Mouse (Mus musculus): ENCODE measurements around the gene Marc1. TPM values are rescaled to one million over a fixed set of nuclear protein-coding genes. Genes with fewer than 3 reads are reported as not detected.

The Marc1 gene
- total and polyA plus RNA-seq, 2 experiments from 2014 or later = 0.21 to 0.33 TPM

- H3K4me1 ChIP-seq (ENCODE audit: insufficient read depth, low read length) = no peaks in the 10 kb centered on the region
- DNase-seq (ENCODE audit: low spot score) (no peak), ATAC-seq (no peak)
- H3K4me3 ChIP-seq (ENCODE audit: low read length) = no peak overlapping the region
- no peak overlapping the region for H3K27ac ChIP-seq
- no peak overlapping the region for H3K9ac ChIP-seq (replicated peaks; ENCODE audit: low read length)
- 82% methylated on average over 4 of the region's 4 CpGs for WGBS
- TF ChIP-seq CTCF (IDR thresholded peaks at IDR 0.05; ENCODE audit: low read depth) = no peak
- H3K27me3 ChIP-seq (ENCODE audit: insufficient read depth, low read length) = no peaks in the 10 kb centered on the region
- no peaks in the 10 kb centered on the region for H3K36me3 ChIP-seq (ENCODE audit: insufficient read depth, low read length)
- no peaks in the 10 kb centered on the region for H3K9me3 ChIP-seq (ENCODE audit: low read length)
- no peak overlapping the region for H3K4me2 ChIP-seq (ENCODE audit: low read depth, low read length)
These were observed 27.5 kb downstream of the Marc1 start for GRCm38 (mm10) chr1:184783641-184784040.

GRCm38 (mm10) chr1:184782161-184782513, 29.0 kb downstream of the Marc1 start:
- Histone ChIP-seq H3K4me2 (ENCODE audit: low read depth, low read length) (no peak overlapping the region), H3K27me3 (ENCODE audit: insufficient read depth, low read length) (no peaks in the 10 kb centered on the region), H3K4me1 (ENCODE audit: insufficient read depth, low read length) (no peaks in the 10 kb centered on the region), H3K27ac (no peak overlapping the region), H3K4me3 (ENCODE audit: low read length) (no peak overlapping the region), H3K9ac (replicated peaks; ENCODE audit: low read length) (no peak overlapping the region), H3K36me3 (ENCODE audit: insufficient read depth, low read length) (no peaks in the 10 kb centered on the region), H3K9me3 (ENCODE audit: low read length) (no peaks in the 10 kb centered on the region)
- 82% methylated on average over 14 of the region's 14 CpGs for WGBS
- ATAC-seq (no peak), DNase-seq (ENCODE audit: low spot score) (no peak)
- TF ChIP-seq CTCF (IDR thresholded peaks at IDR 0.05; ENCODE audit: low read depth) = no peak

GRCm38 (mm10) chr1:184781286-184782160, 29.6 kb downstream of the Marc1 start:
- H3K27me3 ChIP-seq (ENCODE audit: insufficient read depth, low read length) = no peaks in the 10 kb centered on the region
- H3K36me3 ChIP-seq (ENCODE audit: insufficient read depth, low read length) = no peaks in the 10 kb centered on the region
- H3K4me3 ChIP-seq (ENCODE audit: low read length) = no peak overlapping the region
- H3K4me1 ChIP-seq (ENCODE audit: insufficient read depth, low read length) = no peaks in the 10 kb centered on the region
- H3K9ac ChIP-seq (replicated peaks; ENCODE audit: low read length) = no peak overlapping the region
- no peak for TF ChIP-seq CTCF (IDR thresholded peaks at IDR 0.05; ENCODE audit: low read depth)
- H3K27ac ChIP-seq = no peak overlapping the region
- no peak for DNase-seq (ENCODE audit: low spot score)
- no peaks in the 10 kb centered on the region for H3K9me3 ChIP-seq (ENCODE audit: low read length)
- whole genome bisulfite sequencing = 82% methylated on average over 10 of the region's 10 CpGs
- ATAC-seq = no peak
- no peak overlapping the region for H3K4me2 ChIP-seq (ENCODE audit: low read depth, low read length)

- TF ChIP-seq CTCF (IDR thresholded peaks at IDR 0.05; ENCODE audit: low read depth) = no peak
- WGBS = 94% methylated on average over 6 of the region's 6 CpGs
- ATAC-seq (no peak), DNase-seq (ENCODE audit: low spot score) (no peak)
- H3K4me2 ChIP-seq (ENCODE audit: low read depth, low read length) = no peak overlapping the region
- H3K4me1 ChIP-seq (ENCODE audit: insufficient read depth, low read length) = no peaks in the 10 kb centered on the region
- no peak overlapping the region for H3K27ac ChIP-seq
- H3K36me3 ChIP-seq (ENCODE audit: insufficient read depth, low read length) = no peaks in the 10 kb centered on the region
- H3K27me3 ChIP-seq (ENCODE audit: insufficient read depth, low read length) = no peaks in the 10 kb centered on the region
- no peak overlapping the region for H3K4me3 ChIP-seq (ENCODE audit: low read length)
- H3K9me3 ChIP-seq (ENCODE audit: low read length) = no peaks in the 10 kb centered on the region
- H3K9ac ChIP-seq (replicated peaks; ENCODE audit: low read length) = no peak overlapping the region
These were observed 33.0 kb downstream of the Marc1 start for GRCm38 (mm10) chr1:184778157-184778556.

- Histone ChIP-seq H3K27ac (no peak overlapping the region), H3K27me3 (ENCODE audit: insufficient read depth, low read length) (no peaks in the 10 kb centered on the region), H3K9me3 (ENCODE audit: low read length) (no peaks in the 10 kb centered on the region), H3K9ac (replicated peaks; ENCODE audit: low read length) (no peak overlapping the region), H3K4me2 (ENCODE audit: low read depth, low read length) (0 out of 2 replicates have a peak overlapping the region, but pooled peaks have one; percentile 13), H3K36me3 (ENCODE audit: insufficient read depth, low read length) (no peaks in the 10 kb centered on the region), H3K4me1 (ENCODE audit: insufficient read depth, low read length) (no peaks in the 10 kb centered on the region), H3K4me3 (ENCODE audit: low read length) (no peak overlapping the region)
- DNase-seq (ENCODE audit: low spot score) (peak; percentile 12), ATAC-seq (no peak)
- TF ChIP-seq CTCF (IDR thresholded peaks at IDR 0.05; ENCODE audit: low read depth) = peak; percentile 36
- 29% methylated on average over 22 of the region's 22 CpGs for WGBS
These were observed 33.9 kb downstream of the Marc1 start for GRCm38 (mm10) chr1:184777061-184777795.

GRCm38 (mm10) chr1:184775289-184775688, 35.8 kb downstream of the Marc1 start:
- 64% methylated on average over 9 of the region's 9 CpGs for WGBS
- no peak for TF ChIP-seq CTCF (IDR thresholded peaks at IDR 0.05; ENCODE audit: low read depth)
- Histone ChIP-seq H3K4me2 (ENCODE audit: low read depth, low read length) (no peak overlapping the region), H3K27ac (no peak overlapping the region), H3K27me3 (ENCODE audit: insufficient read depth, low read length) (no peaks in the 10 kb centered on the region), H3K9ac (replicated peaks; ENCODE audit: low read length) (no peak overlapping the region), H3K4me1 (ENCODE audit: insufficient read depth, low read length) (no peaks in the 10 kb centered on the region), H3K4me3 (ENCODE audit: low read length) (no peak overlapping the region), H3K36me3 (ENCODE audit: insufficient read depth, low read length) (no peaks in the 10 kb centered on the region), H3K9me3 (ENCODE audit: low read length) (no peaks in the 10 kb centered on the region)
- ATAC-seq = no peak
- DNase-seq (ENCODE audit: low spot score) = no peak

GRCm38 (mm10) chr1:184771891-184772249, 39.2 kb downstream of the Marc1 start:
- Histone ChIP-seq H3K4me1 (ENCODE audit: insufficient read depth, low read length) (no peaks in the 10 kb centered on the region), H3K36me3 (ENCODE audit: insufficient read depth, low read length) (no peaks in the 10 kb centered on the region), H3K9me3 (ENCODE audit: low read length) (no peaks in the 10 kb centered on the region), H3K4me3 (ENCODE audit: low read length) (no peak overlapping the region), H3K27ac (no peak overlapping the region), H3K4me2 (ENCODE audit: low read depth, low read length) (peak overlapping the region; percentile 33), H3K9ac (replicated peaks; ENCODE audit: low read length) (no peak overlapping the region), H3K27me3 (ENCODE audit: insufficient read depth, low read length) (no peaks in the 10 kb centered on the region)
- DNase-seq (ENCODE audit: low spot score) (no peak), ATAC-seq (no peak)
- WGBS = 15% methylated on average over 9 of the region's 9 CpGs
- no peak for TF ChIP-seq CTCF (IDR thresholded peaks at IDR 0.05; ENCODE audit: low read depth)

Data from hindbrain, postnatal 0 days (tissue).